Mouse (Mus musculus): Measurements from ENCODE around the gene 0610010K14Rik.

DNA sequence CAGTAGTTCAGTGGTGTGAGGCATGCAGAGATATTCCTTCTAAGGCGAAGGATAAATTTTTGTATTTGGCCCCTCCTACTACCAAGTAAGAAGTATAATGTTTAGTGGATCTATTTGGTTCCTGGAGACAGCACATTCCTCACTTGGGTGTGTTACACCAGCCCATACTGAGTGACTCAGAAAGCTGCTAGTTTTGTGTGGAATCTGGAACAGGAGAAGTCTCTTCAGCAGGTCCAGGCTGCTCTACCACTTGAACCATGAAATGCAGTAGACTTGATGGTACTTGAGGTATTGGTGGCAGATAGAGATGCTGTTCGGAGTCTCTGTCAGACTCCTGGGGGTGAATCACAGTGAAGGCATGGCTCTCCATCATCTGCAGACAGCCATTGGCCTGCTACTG is 27.0 kb downstream of the 0610010K14Rik start:
- TF ChIP-seq CTCF (IDR thresholded peaks at IDR 0.05) (no peak), EP300 (IDR thresholded peaks at IDR 0.05) (no peak)

All from lung, postnatal 0 days (tissue).